Mouse (Mus musculus) liver, embryonic 13.5 days (tissue): Measurements from ENCODE around the gene A830005F24Rik. TPM values are rescaled to one million over a fixed set of nuclear protein-coding genes. Genes with fewer than 3 reads are reported as not detected.
A peak's percentile ranks its signal among the peaks of the same experiment; 100 is the strongest.

ENCODE experiments used
- ATAC-seq: fragments of 200-750 bp; cut with Nextera tagmentation; 2 replicates; pipeline ENCODE4 v1.8.0; 2017; ENCODE audit warnings: low read depth, mild to moderate bottlenecking, moderate number of reproducible peaks, moderate library complexity
- DNase-seq: peaks from one replicate; pipeline ENCODE4 v3.0.0; 2022
- H3K27ac ChIP-seq: fragments of 300-500 bp; sonication (generic); 2 replicates; pipeline ENCODE4 v1.5.1; 2015; ENCODE audit warnings: moderate library complexity, mild to moderate bottlenecking, inconsistent platforms
- H3K27me3 ChIP-seq: fragments of 300-500 bp; sonication (generic); 2 replicates; pipeline ENCODE4 v1.6.1; 2015; ENCODE audit warnings: mild to moderate bottlenecking, inconsistent platforms
- H3K36me3 ChIP-seq: fragments of 300-500 bp; sonication (generic); 2 replicates; pipeline ENCODE4 v1.6.1; 2015; ENCODE audit warnings: mild to moderate bottlenecking, inconsistent platforms
- H3K4me1 ChIP-seq: fragments of 300-500 bp; sonication (generic); replicated peaks from 2 replicates; pipeline ENCODE4 v1.6.1; 2015; ENCODE audit warnings: inconsistent platforms
- H3K4me2 ChIP-seq: fragments of 300-500 bp; sonication (generic); 2 replicates; pipeline ENCODE4 v1.6.1; 2015; ENCODE audit warnings: inconsistent platforms, mild to moderate bottlenecking, moderate library complexity
- H3K4me3 ChIP-seq: fragments of 300-500 bp; sonication (generic); replicated peaks from 2 replicates; pipeline ENCODE4 v1.5.1; 2015; ENCODE audit warnings: mild to moderate bottlenecking, inconsistent platforms
- H3K9ac ChIP-seq: fragments of 300-500 bp; sonication (generic); 2 replicates; pipeline ENCODE4 v1.6.1; 2015; ENCODE audit warnings: mild to moderate bottlenecking, inconsistent platforms
- H3K9me3 ChIP-seq: fragments of 300-500 bp; sonication (generic); replicated peaks from 2 replicates; pipeline ENCODE4 v1.6.1; 2016; ENCODE audit warnings: inconsistent platforms
- WGBS: fragments of 180-500 bp; shearing (Covaris S2); methylation state at CpG from one replicate; pipeline ENCODE4 v1.1.7; 2015; ENCODE audit not compliant: insufficient replicate concordance; 5-methylcytosine and 5-hydroxymethylcytosine counted together
- polyA plus RNA-seq: library from polyadenylated mRNA; unstranded; fragments of >200 nt; fragmentation: Nextera tagmentation; extraction: Ambion mirVana; gene quantifications from 2 replicates; pipeline ENCODE4 v1.2.1, GENCODE M21; 2015

The A830005F24Rik gene
- polyA plus RNA-seq, 1 experiment from 2014 or later = 0.43 TPM

- Histone ChIP-seq H3K4me2 (peak overlapping the region; percentile 74), H3K4me3 (peak overlapping the region; percentile 98), H3K9me3 (no peaks in the 10 kb centered on the region), H3K36me3 (0 out of 2 replicates have a peak, but pooled peaks cover 4% of the 10 kb centered on the region), H3K9ac (peak overlapping the region; percentile 99), H3K27me3 (no peaks in the 10 kb centered on the region), H3K4me1 (peaks cover 40% of the 10 kb centered on the region), H3K27ac (peak overlapping the region; percentile 99)
- peak; percentile 78 for ATAC-seq
- under 1% methylated on average over 52 of the region's 72 CpGs for WGBS
- DNase-seq = peak; percentile 94
Observed at GRCm38 (mm10) chr13:48545476-48546281, 32.3 kb downstream of the A830005F24Rik start.

GRCm38 (mm10) chr13:48546330-48546917 is 33.1 kb downstream of the A830005F24Rik start:
- H3K4me1 ChIP-seq = peaks cover 34% of the 10 kb centered on the region
- peak overlapping the region; percentile 72 for H3K4me2 ChIP-seq
- H3K4me3 ChIP-seq = peak overlapping the region; percentile 98
- under 1% methylated on average over 72 of the region's 72 CpGs for whole genome bisulfite sequencing
- peak overlapping the region; percentile 99 for H3K9ac ChIP-seq
- peak overlapping the region; percentile 98 for H3K27ac ChIP-seq
- H3K9me3 ChIP-seq = no peaks in the 10 kb centered on the region
- DNase-seq = peak; percentile 100
- peak; percentile 95 for ATAC-seq
- H3K27me3 ChIP-seq = no peaks in the 10 kb centered on the region
- no peaks in the 10 kb centered on the region for H3K36me3 ChIP-seq

GRCm38 (mm10) chr13:48547623-48548022 is 34.3 kb downstream of the A830005F24Rik start:
- DNase-seq (no peak), ATAC-seq (no peak)
- 81% methylated on average over 6 of the region's 6 CpGs for WGBS
- no peak overlapping the region for H3K9ac ChIP-seq
- H3K9me3 ChIP-seq = no peaks in the 10 kb centered on the region
- H3K4me2 ChIP-seq = no peak overlapping the region
- no peaks in the 10 kb centered on the region for H3K36me3 ChIP-seq
- no peak overlapping the region for H3K4me3 ChIP-seq
- H3K4me1 ChIP-seq = peaks cover 33% of the 10 kb centered on the region
- no peaks in the 10 kb centered on the region for H3K27me3 ChIP-seq
- no peak overlapping the region for H3K27ac ChIP-seq

- Histone ChIP-seq H3K9ac (no peak overlapping the region), H3K27ac (no peak overlapping the region), H3K4me2 (no peak overlapping the region), H3K27me3 (no peaks in the 10 kb centered on the region), H3K4me3 (no peak overlapping the region), H3K4me1 (peaks cover 31% of the 10 kb centered on the region), H3K9me3 (no peaks in the 10 kb centered on the region), H3K36me3 (no peaks in the 10 kb centered on the region)
- ATAC-seq = no peak
- WGBS = 79% methylated on average over 5 of the region's 5 CpGs
- DNase-seq = no peak
Observed at GRCm38 (mm10) chr13:48548296-48548695, 34.9 kb downstream of the A830005F24Rik start.

- no peak overlapping the region for H3K4me2 ChIP-seq
- no peak overlapping the region for H3K9ac ChIP-seq
- DNase-seq (no peak), ATAC-seq (no peak)
- no peaks in the 10 kb centered on the region for H3K27me3 ChIP-seq
- peaks cover 9% of the 10 kb centered on the region for H3K4me1 ChIP-seq
- H3K9me3 ChIP-seq = no peaks in the 10 kb centered on the region
- H3K4me3 ChIP-seq = no peak overlapping the region
- peak overlapping the region; percentile 59 for H3K27ac ChIP-seq
- no peaks in the 10 kb centered on the region for H3K36me3 ChIP-seq
- WGBS = 57% methylated on average over 21 of the region's 21 CpGs
Observed at GRCm38 (mm10) chr13:48552181-48553090, 39.1 kb downstream of the A830005F24Rik start.

- no peaks in the 10 kb centered on the region for H3K27me3 ChIP-seq
- 63% methylated on average over 5 of the region's 5 CpGs for WGBS
- DNase-seq (no peak), ATAC-seq (no peak)
- H3K4me2 ChIP-seq = no peak overlapping the region
- peaks cover 7% of the 10 kb centered on the region; the same call in 1 of the 2 replicates for H3K4me1 ChIP-seq
- no peak overlapping the region for H3K4me3 ChIP-seq
- H3K9me3 ChIP-seq = no peaks in the 10 kb centered on the region
- no peak overlapping the region for H3K27ac ChIP-seq
- no peaks in the 10 kb centered on the region for H3K36me3 ChIP-seq
- H3K9ac ChIP-seq = no peak overlapping the region
Observed at GRCm38 (mm10) chr13:48553511-48553910, 40.1 kb downstream of the A830005F24Rik start.

GRCm38 (mm10) chr13:48554552-48554951 is 41.2 kb downstream of the A830005F24Rik start:
- H3K27ac ChIP-seq = no peak overlapping the region
- no peak overlapping the region for H3K9ac ChIP-seq
- H3K4me3 ChIP-seq = no peak overlapping the region
- DNase-seq (no peak), ATAC-seq (no peak)
- no peaks in the 10 kb centered on the region for H3K36me3 ChIP-seq
- no peak overlapping the region for H3K4me2 ChIP-seq
- peaks cover 7% of the 10 kb centered on the region; the same call in 1 of the 2 replicates for H3K4me1 ChIP-seq
- 57% methylated on average over 1 of the region's 1 CpGs for WGBS
- no peaks in the 10 kb centered on the region for H3K27me3 ChIP-seq
- H3K9me3 ChIP-seq = no peaks in the 10 kb centered on the region

GRCm38 (mm10) chr13:48555976-48556375 is 42.6 kb downstream of the A830005F24Rik start:
- Histone ChIP-seq H3K4me2 (no peak overlapping the region), H3K36me3 (no peaks in the 10 kb centered on the region), H3K27ac (no peak overlapping the region), H3K9me3 (no peaks in the 10 kb centered on the region), H3K9ac (no peak overlapping the region), H3K4me3 (no peak overlapping the region), H3K27me3 (no peaks in the 10 kb centered on the region), H3K4me1 (peaks cover 7% of the 10 kb centered on the region; the same call in 1 of the 2 replicates)
- ATAC-seq (no peak), DNase-seq (no peak)
- WGBS = 30% methylated on average over 1 of the region's 1 CpGs

GRCm38 (mm10) chr13:48561481-48561880 is 48.1 kb downstream of the A830005F24Rik start:
- ATAC-seq = no peak
- no peak for DNase-seq
- Histone ChIP-seq H3K27ac (no peak overlapping the region), H3K27me3 (no peaks in the 10 kb centered on the region), H3K9me3 (no peaks in the 10 kb centered on the region), H3K36me3 (no peaks in the 10 kb centered on the region), H3K4me2 (no peak overlapping the region), H3K4me1 (no peaks in the 10 kb centered on the region), H3K4me3 (no peak overlapping the region), H3K9ac (no peak overlapping the region)
- 59% methylated on average over 2 of the region's 2 CpGs for WGBS

GRCm38 (mm10) chr13:48562336-48562735 is 49.0 kb downstream of the A830005F24Rik start:
- no peak overlapping the region for H3K4me3 ChIP-seq
- WGBS = 68% methylated on average over 5 of the region's 5 CpGs

More at GRCm38 (mm10) chr13:48562336-48562735, 49.0 kb downstream of the A830005F24Rik start:
- Histone ChIP-seq H3K4me1 (no peaks in the 10 kb centered on the region), H3K9ac (no peak overlapping the region), H3K27me3 (no peaks in the 10 kb centered on the region), H3K4me2 (no peak overlapping the region), H3K36me3 (no peaks in the 10 kb centered on the region), H3K9me3 (no peaks in the 10 kb centered on the region), H3K27ac (no peak overlapping the region)
- ATAC-seq = no peak
- DNase-seq = no peak
